Mouse (Mus musculus) spleen, adult 2 months (tissue): ENCODE data around the gene Ddr2. TPM values are rescaled to one million over a fixed set of nuclear protein-coding genes. Genes with fewer than 3 reads are reported as not detected.
"Not testable (repeated sequence)": the region's sequence is repeated elsewhere in the genome, so short reads cannot be mapped to it uniquely, and the experiment has no call there.

Source experiments
- DNase-seq, 2 experiments: peaks; one replicate each; pipeline versions ENCODE4 v3.0.0 to v3.0.0-alpha.2; 2012 to 2021; ENCODE audit warnings: low spot score in 2 of 2, low read depth in 1 of 2
- H3K27ac ChIP-seq: fragments of 200-500 bp; 2 replicates; pipeline ENCODE4 v1.5.1; 2012; ENCODE audit warnings: low read length, inconsistent platforms; ENCODE audit not compliant: insufficient read depth
- H3K27me3 ChIP-seq: fragments of 200-500 bp; 2 replicates; pipeline ENCODE4 v1.6.1; 2012; ENCODE audit warnings: mild to moderate bottlenecking, moderate library complexity, low read length, inconsistent platforms; ENCODE audit not compliant: control insufficient read depth, insufficient read depth
- H3K36me3 ChIP-seq: fragments of 200-500 bp; 2 replicates; pipeline ENCODE4 v1.6.1; 2012; ENCODE audit warnings: mild to moderate bottlenecking, low read length, inconsistent platforms; ENCODE audit not compliant: control insufficient read depth, insufficient read depth
- H3K4me1 ChIP-seq: fragments of 200-500 bp; 2 replicates; pipeline ENCODE4 v1.6.1; 2011; ENCODE audit warnings: inconsistent platforms; ENCODE audit not compliant: control insufficient read depth, insufficient read depth, insufficient read length
- H3K4me3 ChIP-seq: fragments of 200-500 bp; 2 replicates; pipeline ENCODE4 v1.5.1; 2011; ENCODE audit warnings: mild to moderate bottlenecking, inconsistent platforms; ENCODE audit not compliant: insufficient read depth, insufficient read length; ENCODE audit errors: extremely low read depth
- CTCF ChIP-seq: fragments of 200-500 bp; IDR thresholded peaks from 2 replicates; pipeline ENCODE4 v1.5.1; 2011; ENCODE audit warnings: mild to moderate bottlenecking, inconsistent platforms; ENCODE audit not compliant: insufficient read depth, insufficient read length, insufficient replicate concordance; ENCODE audit errors: extremely low read depth
- POLR2A ChIP-seq: fragments of 200-500 bp; IDR thresholded peaks from 2 replicates; pipeline ENCODE4 v1.6.1; 2011; ENCODE audit warnings: low read depth, low read length, inconsistent platforms
- WGBS: fragments of 180-500 bp; shearing (Covaris S2); methylation state at CpG from one replicate; pipeline ENCODE4 v1.1.7; 2018; 5-methylcytosine and 5-hydroxymethylcytosine counted together
- polyA plus RNA-seq: library from polyadenylated mRNA; depleted of rRNA; stranded (reverse); fragments of >200 nt; gene quantifications from 2 replicates; pipeline ENCODE4 v1.2.3, GENCODE M21; 2012

Ddr2 gene
- polyA plus RNA-seq, 1 experiment = 2.3 TPM

DNA sequence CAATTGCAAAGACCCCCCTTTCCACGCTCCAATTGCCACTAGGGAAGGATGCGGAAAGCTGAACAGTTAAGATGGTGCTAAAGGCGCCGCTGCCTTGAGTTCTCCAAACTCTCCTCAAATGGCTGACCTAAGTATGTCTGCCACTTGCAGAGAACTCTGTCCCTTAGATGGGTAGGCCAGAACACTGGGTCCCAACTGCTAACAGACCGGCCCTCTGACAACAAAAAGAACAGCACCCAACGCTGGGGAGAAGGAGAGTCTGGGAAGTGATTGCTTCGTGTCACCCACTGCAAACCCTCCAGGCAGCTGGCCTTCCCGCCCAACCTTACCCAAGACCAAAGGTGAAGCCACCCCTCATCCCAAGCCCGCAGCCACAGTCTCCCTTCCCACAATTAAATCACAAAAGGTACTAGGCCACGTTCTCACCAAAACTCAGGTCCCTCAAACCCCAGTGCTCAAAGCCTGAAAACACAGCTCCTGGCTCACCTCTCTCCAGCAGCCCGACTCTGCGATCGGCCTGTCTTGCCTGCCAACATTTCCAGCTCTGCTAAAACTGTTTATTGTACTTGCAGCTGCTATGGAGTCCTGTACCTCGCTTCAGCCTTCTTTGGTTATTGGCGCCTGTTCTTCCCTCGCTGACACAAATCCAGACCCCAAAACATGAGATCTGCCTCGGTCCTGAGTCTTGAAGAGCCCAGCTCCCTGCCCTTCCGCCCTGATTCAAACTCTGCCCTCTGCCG lies 616 bp downstream of the Ddr2 start:
- Histone ChIP-seq H3K27ac (no peak overlapping the region), H3K36me3 (no peaks in the 10 kb centered on the region), H3K4me1 (no peaks in the 10 kb centered on the region), H3K27me3 (no peaks in the 10 kb centered on the region), H3K4me3 (no peak overlapping the region; the same call in 1 of the 2 replicates)
- WGBS = 88% methylated on average over 19 of the region's 19 CpGs
- no peak for DNase-seq
- no peak for TF ChIP-seq CTCF
- no peak for TF ChIP-seq POLR2A

- 82% methylated on average over 6 of the region's 6 CpGs for WGBS
- not testable (repeated sequence) for H3K4me1 ChIP-seq, H3K27me3 ChIP-seq, DNase-seq, H3K36me3 ChIP-seq, H3K27ac ChIP-seq, H3K4me3 ChIP-seq
These were observed 7.7 kb downstream of the Ddr2 start for GRCm38 (mm10) chr1:170102814-170103213.

DNA sequence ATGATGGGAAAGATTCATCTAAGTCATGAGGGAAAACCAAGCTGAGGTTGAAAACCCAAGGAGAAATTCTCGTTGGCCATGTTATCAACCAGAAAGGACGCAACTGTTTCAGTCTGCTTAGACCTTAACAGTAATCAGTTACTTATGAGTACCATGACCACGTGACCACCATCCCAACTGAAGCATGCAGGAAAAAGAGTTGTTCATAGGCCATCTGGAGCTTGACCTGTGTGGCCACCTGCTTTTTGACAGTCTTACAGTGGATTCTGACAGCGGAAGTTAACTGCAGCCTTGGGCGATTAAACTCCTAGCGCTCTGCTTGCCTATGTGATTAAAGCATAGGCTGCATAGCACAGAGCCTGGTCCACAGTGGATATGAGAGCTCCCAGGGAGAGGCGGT lies 23.9 kb downstream of the Ddr2 start:
- 89% methylated on average over 7 of the region's 7 CpGs for WGBS
- no peak for TF ChIP-seq POLR2A
- no peak for TF ChIP-seq CTCF
- Histone ChIP-seq H3K27ac (no peak overlapping the region), H3K27me3 (no peaks in the 10 kb centered on the region), H3K4me3 (no peak overlapping the region), H3K36me3 (no peaks in the 10 kb centered on the region), H3K4me1 (no peaks in the 10 kb centered on the region)
- DNase-seq = no peak

GRCm38 (mm10) chr1:170084151-170084796 lies 26.3 kb downstream of the Ddr2 start:
- H3K27me3 ChIP-seq = no peaks in the 10 kb centered on the region
- H3K4me1 ChIP-seq = no peaks in the 10 kb centered on the region
- no peak overlapping the region for H3K4me3 ChIP-seq
- TF ChIP-seq POLR2A (no peak), CTCF (no peak)
- no peak overlapping the region for H3K27ac ChIP-seq
- WGBS = 56% methylated on average over 12 of the region's 12 CpGs
- no peaks in the 10 kb centered on the region for H3K36me3 ChIP-seq
- no peak for DNase-seq

- 75% methylated on average over 1 of the region's 1 CpGs for WGBS
- TF ChIP-seq POLR2A (no peak), CTCF (no peak)
- Histone ChIP-seq H3K27ac (no peak overlapping the region), H3K36me3 (no peaks in the 10 kb centered on the region), H3K4me1 (no peaks in the 10 kb centered on the region), H3K4me3 (no peak overlapping the region), H3K27me3 (no peaks in the 10 kb centered on the region)
- no peak for DNase-seq
These were observed 29.7 kb downstream of the Ddr2 start for GRCm38 (mm10) chr1:170080907-170081306.

GRCm38 (mm10) chr1:170079465-170079864 lies 31.1 kb downstream of the Ddr2 start:
- no peaks in the 10 kb centered on the region for H3K36me3 ChIP-seq
- H3K4me3 ChIP-seq = no peak overlapping the region
- no peak overlapping the region for H3K27ac ChIP-seq
- H3K4me1 ChIP-seq = no peaks in the 10 kb centered on the region
- TF ChIP-seq POLR2A (no peak), CTCF (no peak)
- no peaks in the 10 kb centered on the region for H3K27me3 ChIP-seq
- no peak for DNase-seq
- 74% methylated on average over 2 of the region's 2 CpGs for WGBS

DNA sequence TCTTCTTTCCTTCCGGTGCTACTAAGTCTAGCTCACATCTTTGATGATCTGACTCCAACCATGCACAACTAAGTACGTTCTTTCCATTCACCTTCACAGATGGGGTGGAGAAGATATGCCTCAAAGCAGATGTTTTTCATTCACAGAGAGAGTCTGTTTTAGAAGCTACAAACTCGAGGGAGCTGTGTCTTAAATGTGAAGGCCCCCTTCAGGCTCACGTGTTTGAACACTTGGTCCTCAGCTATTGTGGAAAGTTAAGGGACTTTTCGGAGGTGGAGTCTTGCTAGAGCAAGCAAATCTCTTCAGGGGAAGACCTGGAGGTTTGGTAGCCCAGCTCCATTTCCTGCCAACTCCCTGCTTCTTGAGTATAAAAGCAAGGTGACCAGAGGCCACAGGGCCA lies 34.2 kb downstream of the Ddr2 start:
- no peak for DNase-seq
- Histone ChIP-seq H3K27ac (no peak overlapping the region), H3K4me1 (no peaks in the 10 kb centered on the region), H3K36me3 (no peaks in the 10 kb centered on the region), H3K4me3 (no peak overlapping the region), H3K27me3 (no peaks in the 10 kb centered on the region)
- WGBS = 78% methylated on average over 5 of the region's 5 CpGs
- TF ChIP-seq CTCF (no peak), POLR2A (no peak)
